Mouse (Mus musculus) mouse trophoblast stem cell (cell line): ENCODE results near the gene Polr3e.
"Not testable (repeated sequence)": the region's sequence is repeated elsewhere in the genome, so short reads cannot be mapped to it uniquely, and the experiment has no call there.

Experiments
- in situ Hi-C, 2 experiments: fragments of 300-500 bp; cut with MseI, MboI; formaldehyde crosslinking; loops; 2 replicates in 1 of 2; 3 replicates in 1 of 2; pipeline ENCODE4 v1.15.1; 2025

Gene Polr3e

GRCm38 (mm10) chr7:120902931-120903330 is 14.6 kb upstream of the Polr3e start:
- in situ Hi-C loops = no loop called here

GRCm38 (mm10) chr7:120910172-120910571 is 7.4 kb upstream of the Polr3e start:
- in situ Hi-C loops = loop anchor here in 1 of 2 experiments (5.0 kb wide), 1 partner anchor 68 kb away; the partner anchor contains the start of gene Eef2k

- in situ Hi-C loops = loop anchor here in 1 of 2 experiments (5.0 kb wide), 1 partner anchor 69 kb away; the partner anchor contains the start of gene Eef2k
These were observed 6.3 kb upstream of the Polr3e start for GRCm38 (mm10) chr7:120911268-120911667.

GRCm38 (mm10) chr7:120913332-120913731 is 4.2 kb upstream of the Polr3e start:
- in situ Hi-C loops = loop anchor here in 1 of 2 experiments (5.0 kb wide), 1 partner anchor 71 kb away; the partner anchor contains the start of gene Eef2k

GRCm38 (mm10) chr7:120916262-120916875 is 1.2 kb upstream of the Polr3e start:
- in situ Hi-C loops = loop anchor here in 1 of 2 experiments (5.0 kb wide), 1 partner anchor 79 kb away; no protein-coding TSS in a partner anchor

- in situ Hi-C loops = loop anchor here in 1 of 2 experiments (5.0 kb wide), 1 partner anchor 80 kb away; no protein-coding TSS in a partner anchor
These were observed 309 bp upstream of the Polr3e start for GRCm38 (mm10) chr7:120917279-120917591.

- in situ Hi-C loops = loop anchor here in 1 of 2 experiments (5.0 kb wide), 1 partner anchor 81 kb away; no protein-coding TSS in a partner anchor
These were observed 1.0 kb downstream of the Polr3e start for GRCm38 (mm10) chr7:120918526-120918962.

- in situ Hi-C loops = no loop called here
These were observed 15.6 kb downstream of the Polr3e start for GRCm38 (mm10) chr7:120933110-120933509.

GRCm38 (mm10) chr7:120933680-120934195 is 16.2 kb downstream of the Polr3e start:
- in situ Hi-C loops = no loop called here

- in situ Hi-C loops = no loop called here
These were observed 17.2 kb downstream of the Polr3e start for GRCm38 (mm10) chr7:120934716-120935115.

- in situ Hi-C loops = no loop called here
These were observed 19.0 kb downstream of the Polr3e start for GRCm38 (mm10) chr7:120936522-120936921.

GRCm38 (mm10) chr7:120938206-120938605 is 20.7 kb downstream of the Polr3e start:
- in situ Hi-C loops = no loop called here

GRCm38 (mm10) chr7:120940343-120940742 is 22.8 kb downstream of the Polr3e start:
- in situ Hi-C loops = loop anchor here in 1 of 2 experiments (10.0 kb wide), 1 partner anchor 124 kb away; no protein-coding TSS in a partner anchor

- in situ Hi-C loops = loop anchor here in 1 of 2 experiments (10.0 kb wide), 1 partner anchor 124 kb away; no protein-coding TSS in a partner anchor
These were observed 23.7 kb downstream of the Polr3e start for GRCm38 (mm10) chr7:120941214-120941613.

- in situ Hi-C loops = loop anchor here in 1 of 2 experiments (10.0 kb wide), 1 partner anchor 122 kb away; no protein-coding TSS in a partner anchor
These were observed 25.0 kb downstream of the Polr3e start for GRCm38 (mm10) chr7:120942506-120942905.

GRCm38 (mm10) chr7:120943936-120944509 is 26.5 kb downstream of the Polr3e start:
- in situ Hi-C loops = loop anchor here in 1 of 2 experiments (10.0 kb wide), 1 partner anchor 121 kb away; no protein-coding TSS in a partner anchor

GRCm38 (mm10) chr7:120953591-120953990 is 36.0 kb downstream of the Polr3e start:
- in situ Hi-C loops = not testable (repeated sequence)

GRCm38 (mm10) chr7:120960116-120960515 is 42.6 kb downstream of the Polr3e start:
- in situ Hi-C loops = no loop called here

GRCm38 (mm10) chr7:120960601-120961000 is 43.1 kb downstream of the Polr3e start:
- in situ Hi-C loops = no loop called here

- in situ Hi-C loops = no loop called here
These were observed 44.3 kb downstream of the Polr3e start for GRCm38 (mm10) chr7:120961893-120962292.

- in situ Hi-C loops = no loop called here
These were observed 45.6 kb downstream of the Polr3e start for GRCm38 (mm10) chr7:120963126-120963525.

GRCm38 (mm10) chr7:120969221-120969620 is 51.7 kb downstream of the Polr3e start:
- in situ Hi-C loops = no loop called here
